Mouse (Mus musculus) liver, adult 2 months (tissue): Measurements from ENCODE around the gene Crygb.

Experiments
- CTCF ChIP-seq: fragments of 200-500 bp; IDR thresholded peaks from 2 replicates; pipeline ENCODE4 v1.5.1; 2011; ENCODE audit warnings: low read depth, low read length, control low read depth
- POLR2A ChIP-seq: fragments of 200-500 bp; IDR thresholded peaks from 2 replicates; pipeline ENCODE4 v1.6.1; 2011; ENCODE audit warnings: low read length, control low read depth; ENCODE audit not compliant: insufficient read depth; ENCODE audit errors: extremely low read depth

DNA sequence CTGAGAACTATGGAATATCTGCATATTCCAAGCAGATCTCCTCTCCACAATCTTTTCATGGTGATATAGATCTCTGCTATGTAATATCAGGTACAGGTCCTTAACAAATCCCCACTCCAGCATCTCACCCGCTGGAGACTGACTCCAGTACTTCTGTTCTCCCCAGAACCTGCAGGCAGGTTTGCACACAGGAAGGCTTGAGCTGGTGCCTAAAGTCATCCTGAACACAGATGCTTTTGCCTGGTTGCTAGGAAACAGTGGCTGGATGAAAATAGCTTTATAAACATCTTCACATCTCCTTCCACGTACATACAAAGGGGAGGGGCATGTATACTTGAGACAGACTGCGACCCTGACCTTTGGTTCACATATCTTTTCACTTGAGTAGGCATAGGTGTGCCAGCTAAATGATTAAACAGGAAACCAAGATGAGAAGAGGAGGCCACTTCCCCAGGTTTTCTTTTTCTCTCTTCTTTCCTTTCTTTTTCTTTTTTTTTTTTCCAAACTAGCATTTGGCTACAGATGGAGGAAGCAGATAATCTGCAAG is 47.6 kb upstream of the Crygb start:
- TF ChIP-seq POLR2A = no peak
- TF ChIP-seq CTCF = no peak
